Mouse (Mus musculus) ES-Bruce4 (cell line): ENCODE results near the gene Gramd1b.

ENCODE experiments used
- CTCF ChIP-seq: IDR thresholded peaks from one replicate; pipeline ENCODE4 v1.8.1; 2011; ENCODE audit warnings: low read depth, low read length
- POLR2A ChIP-seq: IDR thresholded peaks from one replicate; pipeline ENCODE4 v1.8.1; 2011; ENCODE audit warnings: low read length; ENCODE audit not compliant: insufficient read depth

GRCm38 (mm10) chr9:40539588-40540140 is 8.5 kb upstream of the Gramd1b start:
- no peak for TF ChIP-seq CTCF
- TF ChIP-seq POLR2A, result no peak
